Mouse (Mus musculus) adrenal gland, postnatal 25 days (tissue): ENCODE measurements around the gene Tmem109. TPM values are rescaled to one million over a fixed set of nuclear protein-coding genes. Genes with fewer than 3 reads are reported as not detected.
A peak's percentile ranks its signal among the peaks of the same experiment; 100 is the strongest.

ENCODE experiments used
- DNase-seq: peaks from one replicate; pipeline ENCODE4 v3.0.0; 2021; ENCODE audit warnings: mixed read lengths
- total RNA-seq: library from RNA; stranded (reverse); gene quantifications from 2 replicates; pipeline ENCODE4 v1.2.3, GENCODE M21; 2021

The Tmem109 gene
- total RNA-seq, 1 experiment from 2014 or later: 161 TPM

- no peak for DNase-seq
These were observed 10.4 kb upstream of the Tmem109 start for GRCm38 (mm10) chr19:10892201-10892600.

- DNase-seq: no peak
These were observed 801 bp downstream of the Tmem109 start for GRCm38 (mm10) chr19:10880975-10881425.

- DNase-seq: no peak
These were observed 1.5 kb downstream of the Tmem109 start for GRCm38 (mm10) chr19:10880085-10880974.

- DNase-seq: peak; percentile 32
These were observed 3.5 kb downstream of the Tmem109 start for GRCm38 (mm10) chr19:10878201-10878837.

- no peak for DNase-seq
These were observed 10.4 kb downstream of the Tmem109 start for GRCm38 (mm10) chr19:10871328-10871961.

- peak; percentile 32 for DNase-seq
These were observed 11.1 kb downstream of the Tmem109 start for GRCm38 (mm10) chr19:10870676-10871075.

GRCm38 (mm10) chr19:10869886-10870527, 11.8 kb downstream of the Tmem109 start, which contains the start of gene Tmem132a:
Tmem132a (minus strand) TSS chr19:10869940.
- DNase-seq: no peak

- DNase-seq: peak; percentile 83
These were observed 12.4 kb downstream of the Tmem109 start for GRCm38 (mm10) chr19:10869241-10869885.

GRCm38 (mm10) chr19:10868623-10869141, 13.1 kb downstream of the Tmem109 start:
- DNase-seq: no peak

GRCm38 (mm10) chr19:10867946-10868622, 13.7 kb downstream of the Tmem109 start:
- no peak for DNase-seq

GRCm38 (mm10) chr19:10866351-10866750, 15.4 kb downstream of the Tmem109 start:
- DNase-seq: no peak

- DNase-seq: no peak
These were observed 21.7 kb downstream of the Tmem109 start for GRCm38 (mm10) chr19:10860072-10860497.

GRCm38 (mm10) chr19:10856520-10856919, 25.3 kb downstream of the Tmem109 start:
- no peak for DNase-seq

- no peak for DNase-seq
These were observed 26.4 kb downstream of the Tmem109 start for GRCm38 (mm10) chr19:10855422-10855821.

GRCm38 (mm10) chr19:10847311-10848087, 34.3 kb downstream of the Tmem109 start:
- peak; percentile 69 for DNase-seq

- DNase-seq: no peak
These were observed 35.7 kb downstream of the Tmem109 start for GRCm38 (mm10) chr19:10846150-10846549.

- no peak for DNase-seq
These were observed 36.3 kb downstream of the Tmem109 start for GRCm38 (mm10) chr19:10845454-10845853.

- DNase-seq: no peak
These were observed 37.6 kb downstream of the Tmem109 start for GRCm38 (mm10) chr19:10844206-10844605.

GRCm38 (mm10) chr19:10842914-10843313, 38.9 kb downstream of the Tmem109 start:
- DNase-seq: no peak
